Mouse (Mus musculus): ENCODE data around the gene Reck. TPM values are rescaled to one million over a fixed set of nuclear protein-coding genes. Genes with fewer than 3 reads are reported as not detected.

The Reck gene
- polyA plus RNA-seq, 1 experiment from 2014 or later = 26.2 TPM

DNA sequence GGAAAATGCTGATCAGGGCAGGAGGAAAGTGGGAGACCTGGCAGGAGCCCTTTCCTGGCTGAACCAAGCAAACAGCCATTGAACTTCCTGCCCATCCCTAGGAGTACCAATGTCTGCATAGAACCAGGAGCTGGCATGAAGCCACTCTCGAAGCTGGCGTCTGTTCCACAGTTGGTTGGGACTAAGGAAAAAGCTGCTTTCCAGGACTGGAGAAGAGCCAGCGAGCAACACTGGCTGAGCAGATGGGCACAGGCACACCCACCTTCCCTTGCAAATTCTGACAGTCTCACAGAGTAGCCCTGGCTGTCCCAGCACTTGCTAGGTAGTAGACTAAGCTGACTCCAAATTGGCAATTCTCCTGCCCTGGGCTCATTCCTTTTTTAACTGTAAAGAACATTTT is 104.4 kb downstream of the Reck start:
- 84% methylated on average over 3 of the region's 3 CpGs for WGBS
- H3K9ac ChIP-seq (ENCODE audit: low read depth, low read length) = no peak overlapping the region
- peaks cover 2% of the 10 kb centered on the region; the same call in 1 of the 2 replicates for H3K4me1 ChIP-seq (ENCODE audit: control insufficient read depth, insufficient read depth, low read length)
- no peak for ATAC-seq (ENCODE audit: low FRiP score, low TSS enrichment)
- H3K4me2 ChIP-seq (replicated peaks; ENCODE audit: low read depth, low read length) = no peak overlapping the region
- H3K36me3 ChIP-seq (ENCODE audit: control insufficient read depth, insufficient read depth, low read length) = 0 out of 2 replicates have a peak, but pooled peaks cover 2% of the 10 kb centered on the region
- no peak overlapping the region for H3K27ac ChIP-seq (ENCODE audit: low read depth, low read length)
- H3K9me3 ChIP-seq (ENCODE audit: control insufficient read depth, low read length) = no peaks in the 10 kb centered on the region
- no peaks in the 10 kb centered on the region for H3K27me3 ChIP-seq (ENCODE audit: control insufficient read depth, insufficient read depth, low read length)
- no peak overlapping the region for H3K4me3 ChIP-seq (ENCODE audit: low read length)

DNA sequence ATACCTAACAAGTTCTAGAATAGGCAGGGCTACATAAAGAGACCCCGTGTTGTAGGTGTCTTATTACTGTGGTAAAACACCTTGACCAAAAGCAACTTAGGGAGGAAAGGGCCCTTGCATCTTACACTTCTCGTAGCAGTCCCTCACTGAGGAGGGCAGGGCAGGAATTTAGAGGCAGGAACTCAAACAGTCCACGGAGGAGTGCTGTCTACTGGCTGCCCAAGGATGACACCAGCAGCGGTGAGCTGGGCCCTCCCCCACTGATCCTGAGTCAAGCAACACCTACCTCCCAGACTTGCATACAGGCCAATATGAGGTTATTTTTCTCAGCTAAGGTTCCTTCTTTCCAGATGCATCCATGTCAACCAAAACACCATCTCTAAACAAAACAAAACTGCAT is 104.9 kb downstream of the Reck start:
- Histone ChIP-seq H3K27me3 (ENCODE audit: control insufficient read depth, insufficient read depth, low read length) (no peaks in the 10 kb centered on the region), H3K4me1 (ENCODE audit: control insufficient read depth, insufficient read depth, low read length) (peaks cover 2% of the 10 kb centered on the region; the same call in 1 of the 2 replicates), H3K4me3 (ENCODE audit: low read length) (no peak overlapping the region), H3K9me3 (ENCODE audit: control insufficient read depth, low read length) (no peaks in the 10 kb centered on the region), H3K36me3 (ENCODE audit: control insufficient read depth, insufficient read depth, low read length) (0 out of 2 replicates have a peak, but pooled peaks cover 2% of the 10 kb centered on the region), H3K27ac (ENCODE audit: low read depth, low read length) (no peak overlapping the region), H3K4me2 (replicated peaks; ENCODE audit: low read depth, low read length) (no peak overlapping the region), H3K9ac (ENCODE audit: low read depth, low read length) (no peak overlapping the region)
- no peak for ATAC-seq (ENCODE audit: low FRiP score, low TSS enrichment)
- WGBS = 76% methylated on average over 4 of the region's 4 CpGs

DNA sequence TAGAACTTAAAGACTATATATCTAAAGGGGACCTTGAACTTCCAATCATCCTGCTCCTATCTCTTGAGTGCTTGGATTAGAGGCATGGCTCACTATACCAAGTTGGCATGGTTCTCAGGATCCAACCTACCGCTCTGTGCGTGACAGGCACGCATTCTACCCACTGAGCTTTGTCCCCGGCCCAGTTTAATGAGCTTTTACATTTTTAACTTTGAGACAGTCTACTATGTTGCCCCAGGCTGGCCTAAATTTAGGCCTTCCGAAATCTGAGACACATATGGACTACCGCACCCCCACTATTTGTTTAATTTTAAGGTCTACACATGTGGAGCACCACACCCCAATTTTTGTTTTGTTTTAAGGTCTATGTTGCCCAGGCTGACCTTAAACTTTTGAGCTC is 105.5 kb downstream of the Reck start:
- no peak overlapping the region for H3K4me2 ChIP-seq (replicated peaks; ENCODE audit: low read depth, low read length)
- H3K9ac ChIP-seq (ENCODE audit: low read depth, low read length) = no peak overlapping the region
- ATAC-seq (ENCODE audit: low FRiP score, low TSS enrichment) = no peak
- 95% methylated on average over 6 of the region's 6 CpGs for WGBS
- peaks cover 2% of the 10 kb centered on the region; the same call in 1 of the 2 replicates for H3K4me1 ChIP-seq (ENCODE audit: control insufficient read depth, insufficient read depth, low read length)
- no peak overlapping the region for H3K27ac ChIP-seq (ENCODE audit: low read depth, low read length)
- 0 out of 2 replicates have a peak, but pooled peaks cover 2% of the 10 kb centered on the region for H3K36me3 ChIP-seq (ENCODE audit: control insufficient read depth, insufficient read depth, low read length)
- H3K9me3 ChIP-seq (ENCODE audit: control insufficient read depth, low read length) = no peaks in the 10 kb centered on the region
- H3K4me3 ChIP-seq (ENCODE audit: low read length) = no peak overlapping the region
- no peaks in the 10 kb centered on the region for H3K27me3 ChIP-seq (ENCODE audit: control insufficient read depth, insufficient read depth, low read length)

DNA sequence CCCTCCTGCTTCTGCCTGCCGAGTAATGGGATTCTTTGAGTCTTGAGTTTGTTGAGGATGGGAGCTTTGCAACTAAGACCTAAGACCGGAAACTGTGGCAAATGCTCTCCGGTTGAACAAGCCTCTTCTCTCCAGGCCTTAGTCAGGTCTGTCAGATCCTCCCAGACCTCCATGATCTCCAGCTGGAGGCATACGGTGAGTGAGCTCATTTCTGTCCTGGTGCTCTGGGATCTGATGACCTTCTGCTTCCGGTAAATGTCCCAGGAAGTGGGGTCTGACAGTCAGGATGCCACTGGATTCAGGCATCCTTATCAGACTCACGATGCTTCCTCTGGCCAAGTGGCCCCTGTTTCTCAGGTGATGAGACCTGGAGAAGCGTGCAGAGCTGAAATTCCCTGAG is 105.9 kb downstream of the Reck start:
- WGBS = 90% methylated on average over 7 of the region's 7 CpGs

DNA sequence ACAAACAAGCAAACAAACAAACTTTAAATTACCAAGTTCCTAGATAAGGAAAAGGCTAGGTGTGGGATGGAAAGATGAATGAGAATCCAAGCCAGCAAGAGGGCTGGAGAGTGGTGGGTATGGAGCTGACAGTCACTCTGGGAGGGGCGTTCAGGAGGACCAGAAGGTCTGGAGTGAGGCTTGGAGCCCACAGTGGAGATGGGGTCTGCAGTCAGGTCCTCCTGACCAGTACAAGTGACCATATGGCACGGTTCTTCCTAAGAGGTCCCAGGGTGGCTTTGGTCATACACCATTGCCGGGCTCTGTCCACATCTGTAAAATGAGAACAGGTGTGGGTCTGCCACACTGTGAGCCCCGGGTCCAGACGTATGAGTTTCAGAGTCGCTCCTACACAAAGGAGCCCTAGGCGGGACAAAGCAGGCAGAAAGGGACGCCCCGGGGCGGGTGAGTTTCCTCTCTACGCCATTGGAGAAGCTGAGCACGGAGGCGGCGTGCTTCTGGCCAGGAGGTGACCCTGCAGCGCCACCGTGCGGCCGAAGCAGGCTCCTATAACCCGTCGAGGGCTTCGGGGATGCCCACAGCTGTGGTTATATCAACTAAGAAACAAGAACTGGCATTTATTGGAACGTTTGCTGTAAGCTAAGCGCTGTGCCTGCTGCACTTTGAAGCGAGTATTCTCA is 106.9 kb downstream of the Reck start:
- Histone ChIP-seq H3K4me2 (replicated peaks; ENCODE audit: low read depth, low read length) (peak overlapping the region; percentile 65), H3K27ac (ENCODE audit: low read depth, low read length) (no peak overlapping the region), H3K4me1 (ENCODE audit: control insufficient read depth, insufficient read depth, low read length) (peaks cover 2% of the 10 kb centered on the region; the same call in 1 of the 2 replicates), H3K9ac (ENCODE audit: low read depth, low read length) (peak overlapping the region; percentile 62; the same call in 1 of the 2 replicates), H3K4me3 (ENCODE audit: low read length) (peak overlapping the region; percentile 34), H3K36me3 (ENCODE audit: control insufficient read depth, insufficient read depth, low read length) (no peaks in the 10 kb centered on the region), H3K27me3 (ENCODE audit: control insufficient read depth, insufficient read depth, low read length) (no peaks in the 10 kb centered on the region), H3K9me3 (ENCODE audit: control insufficient read depth, low read length) (no peaks in the 10 kb centered on the region)
- ATAC-seq (ENCODE audit: low FRiP score, low TSS enrichment) = peak; percentile 93
- WGBS = 2% methylated on average over 24 of the region's 24 CpGs

More for the DNA sequence above, 105.9 kb downstream of the Reck start:
- Histone ChIP-seq H3K27ac (ENCODE audit: low read depth, low read length) (no peak overlapping the region), H3K36me3 (ENCODE audit: control insufficient read depth, insufficient read depth, low read length) (0 out of 2 replicates have a peak, but pooled peaks cover under 1% of the 10 kb centered on the region), H3K4me3 (ENCODE audit: low read length) (no peak overlapping the region), H3K4me1 (ENCODE audit: control insufficient read depth, insufficient read depth, low read length) (peaks cover 2% of the 10 kb centered on the region; the same call in 1 of the 2 replicates), H3K9ac (ENCODE audit: low read depth, low read length) (no peak overlapping the region), H3K4me2 (replicated peaks; ENCODE audit: low read depth, low read length) (no peak overlapping the region), H3K9me3 (ENCODE audit: control insufficient read depth, low read length) (no peaks in the 10 kb centered on the region), H3K27me3 (ENCODE audit: control insufficient read depth, insufficient read depth, low read length) (no peaks in the 10 kb centered on the region)
- no peak for ATAC-seq (ENCODE audit: low FRiP score, low TSS enrichment)

DNA sequence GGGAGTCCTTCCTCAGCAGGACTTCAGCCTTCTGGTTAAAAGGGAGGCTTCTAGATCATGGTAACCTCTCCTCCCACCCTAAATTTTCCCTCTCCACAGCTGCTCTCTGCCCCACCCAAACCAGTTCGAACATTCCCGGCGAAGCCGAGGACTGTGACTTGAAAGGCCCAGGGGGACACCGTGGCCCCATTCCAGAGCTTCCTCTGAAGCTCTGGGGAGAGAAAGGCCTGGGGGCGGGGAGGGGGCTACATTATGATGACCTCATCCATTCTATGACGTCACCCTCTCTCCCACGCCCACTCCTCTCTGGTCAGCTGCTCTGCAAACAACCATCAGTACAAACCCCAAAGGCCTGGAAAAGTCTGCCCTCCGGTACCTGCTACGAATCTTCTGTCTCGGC is 107.9 kb downstream of the Reck start, which contains the start of gene Ccin:
TSS of gene Ccin (plus strand) at position 303 of the 400 bp plus-strand sequence.
- no peak for ATAC-seq (ENCODE audit: low FRiP score, low TSS enrichment)
- peak within 1 kb of the TSS; percentile 62; the same call in 1 of the 2 replicates for H3K9ac ChIP-seq (ENCODE audit: low read depth, low read length)
- 77% methylated on average over 11 of the region's 11 CpGs for WGBS
- peak within 1 kb of the TSS; percentile 34 for H3K4me3 ChIP-seq (ENCODE audit: low read length)
- no peaks in the 10 kb centered on the region for H3K27me3 ChIP-seq (ENCODE audit: control insufficient read depth, insufficient read depth, low read length)
- H3K36me3 ChIP-seq (ENCODE audit: control insufficient read depth, insufficient read depth, low read length) = no peaks in the 10 kb centered on the region
- H3K27ac ChIP-seq (ENCODE audit: low read depth, low read length) = no peak within 1 kb of the TSS
- H3K4me1 ChIP-seq (ENCODE audit: control insufficient read depth, insufficient read depth, low read length) = peaks cover 2% of the 10 kb centered on the region; the same call in 1 of the 2 replicates
- peak within 1 kb of the TSS; percentile 65 for H3K4me2 ChIP-seq (replicated peaks; ENCODE audit: low read depth, low read length)
- H3K9me3 ChIP-seq (ENCODE audit: control insufficient read depth, low read length) = no peaks in the 10 kb centered on the region

DNA sequence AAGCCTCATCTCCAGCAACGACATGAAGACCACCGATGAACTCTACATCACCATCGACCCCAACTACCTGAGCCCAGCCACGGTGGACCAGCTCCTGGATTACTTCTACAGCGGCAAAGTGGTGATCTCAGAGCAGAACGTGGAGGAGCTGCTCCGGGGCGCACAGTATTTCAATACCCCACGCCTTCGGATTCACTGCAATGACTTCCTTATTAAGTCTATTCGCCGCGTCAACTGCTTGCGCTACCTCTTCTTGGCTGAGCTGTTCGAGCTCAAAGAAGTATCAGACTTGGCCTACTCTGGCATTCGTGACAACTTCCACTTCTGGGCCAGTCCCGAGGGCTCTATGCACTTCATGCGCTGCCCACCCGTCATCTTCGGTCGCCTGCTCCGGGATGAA is 108.4 kb downstream of the Reck start:
- H3K27me3 ChIP-seq (ENCODE audit: control insufficient read depth, insufficient read depth, low read length) = no peaks in the 10 kb centered on the region
- no peak overlapping the region for H3K9ac ChIP-seq (ENCODE audit: low read depth, low read length)
- H3K9me3 ChIP-seq (ENCODE audit: control insufficient read depth, low read length) = no peaks in the 10 kb centered on the region
- no peaks in the 10 kb centered on the region for H3K36me3 ChIP-seq (ENCODE audit: control insufficient read depth, insufficient read depth, low read length)
- H3K4me1 ChIP-seq (ENCODE audit: control insufficient read depth, insufficient read depth, low read length) = peaks cover 2% of the 10 kb centered on the region; the same call in 1 of the 2 replicates
- 93% methylated on average over 22 of the region's 22 CpGs for WGBS
- H3K4me2 ChIP-seq (replicated peaks; ENCODE audit: low read depth, low read length) = no peak overlapping the region
- no peak for ATAC-seq (ENCODE audit: low FRiP score, low TSS enrichment)
- H3K27ac ChIP-seq (ENCODE audit: low read depth, low read length) = no peak overlapping the region
- no peak overlapping the region for H3K4me3 ChIP-seq (ENCODE audit: low read length)

DNA sequence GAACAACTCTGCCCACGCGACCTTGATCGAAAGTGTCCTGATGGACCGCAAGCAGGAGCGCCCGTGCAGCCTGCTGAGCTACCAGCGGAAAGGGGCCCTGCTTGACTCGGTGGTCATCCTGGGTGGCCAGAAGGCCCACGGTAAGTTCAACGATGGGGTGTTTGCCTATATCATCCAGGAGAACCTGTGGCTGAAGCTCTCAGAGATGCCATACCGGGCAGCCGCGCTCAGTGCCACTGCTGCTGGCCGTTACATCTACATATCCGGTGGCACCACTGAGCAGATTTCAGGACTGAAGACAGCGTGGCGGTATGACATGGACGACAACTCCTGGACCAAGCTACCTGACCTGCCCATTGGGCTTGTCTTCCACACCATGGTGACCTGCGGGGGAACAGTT is 109.0 kb downstream of the Reck start:
- ATAC-seq (ENCODE audit: low FRiP score, low TSS enrichment) = no peak
- no peaks in the 10 kb centered on the region for H3K27me3 ChIP-seq (ENCODE audit: control insufficient read depth, insufficient read depth, low read length)
- no peak overlapping the region for H3K9ac ChIP-seq (ENCODE audit: low read depth, low read length)
- H3K4me1 ChIP-seq (ENCODE audit: control insufficient read depth, insufficient read depth, low read length) = peaks cover 2% of the 10 kb centered on the region; the same call in 1 of the 2 replicates
- H3K27ac ChIP-seq (ENCODE audit: low read depth, low read length) = no peak overlapping the region
- WGBS = 93% methylated on average over 19 of the region's 19 CpGs
- H3K4me2 ChIP-seq (replicated peaks; ENCODE audit: low read depth, low read length) = no peak overlapping the region
- H3K36me3 ChIP-seq (ENCODE audit: control insufficient read depth, insufficient read depth, low read length) = no peaks in the 10 kb centered on the region
- no peak overlapping the region for H3K4me3 ChIP-seq (ENCODE audit: low read length)
- no peaks in the 10 kb centered on the region for H3K9me3 ChIP-seq (ENCODE audit: control insufficient read depth, low read length)

DNA sequence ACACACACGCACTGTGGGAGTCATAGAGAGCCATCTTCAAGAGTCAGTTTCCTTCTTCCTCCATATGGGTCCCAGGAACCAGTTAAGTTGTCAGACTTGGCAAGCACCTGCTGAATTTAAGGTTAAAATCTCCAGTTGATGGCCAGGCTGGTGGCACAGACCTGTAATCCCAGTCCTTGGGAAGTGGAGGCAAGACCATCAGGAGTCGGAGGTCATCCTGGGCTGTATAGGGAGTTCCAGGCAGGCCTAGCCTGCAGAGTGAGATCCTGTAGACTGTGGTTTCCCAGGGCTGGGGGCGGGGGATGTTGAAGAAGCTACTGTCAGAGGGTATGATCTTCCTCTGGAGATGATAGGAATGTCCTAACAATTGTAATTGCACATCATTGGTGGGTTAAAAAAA is 113.6 kb downstream of the Reck start:
- Histone ChIP-seq H3K27ac (ENCODE audit: low read depth, low read length) (no peak overlapping the region), H3K9me3 (ENCODE audit: control insufficient read depth, low read length) (no peaks in the 10 kb centered on the region), H3K4me2 (replicated peaks; ENCODE audit: low read depth, low read length) (no peak overlapping the region), H3K27me3 (ENCODE audit: control insufficient read depth, insufficient read depth, low read length) (no peaks in the 10 kb centered on the region), H3K9ac (ENCODE audit: low read depth, low read length) (no peak overlapping the region), H3K4me1 (ENCODE audit: control insufficient read depth, insufficient read depth, low read length) (no peaks in the 10 kb centered on the region), H3K4me3 (ENCODE audit: low read length) (no peak overlapping the region), H3K36me3 (ENCODE audit: control insufficient read depth, insufficient read depth, low read length) (no peaks in the 10 kb centered on the region)
- WGBS = 75% methylated on average over 3 of the region's 3 CpGs
- ATAC-seq (ENCODE audit: low FRiP score, low TSS enrichment) = no peak

Measured in kidney, embryonic 14.5 days (tissue).